Mouse (Mus musculus): ENCODE measurements around the gene Grik4. TPM values are rescaled to one million over a fixed set of nuclear protein-coding genes. Genes with fewer than 3 reads are reported as not detected.
A peak's percentile ranks its signal among the peaks of the same experiment; 100 is the strongest.

The Grik4 gene
- total RNA-seq, 2 experiments from 2014 or later: 0.05 TPM; not detected in 1

- no peak for DNase-seq
Observed at GRCm38 (mm10) chr9:42670619-42671018, 273.7 kb downstream of the Grik4 start.

DNA sequence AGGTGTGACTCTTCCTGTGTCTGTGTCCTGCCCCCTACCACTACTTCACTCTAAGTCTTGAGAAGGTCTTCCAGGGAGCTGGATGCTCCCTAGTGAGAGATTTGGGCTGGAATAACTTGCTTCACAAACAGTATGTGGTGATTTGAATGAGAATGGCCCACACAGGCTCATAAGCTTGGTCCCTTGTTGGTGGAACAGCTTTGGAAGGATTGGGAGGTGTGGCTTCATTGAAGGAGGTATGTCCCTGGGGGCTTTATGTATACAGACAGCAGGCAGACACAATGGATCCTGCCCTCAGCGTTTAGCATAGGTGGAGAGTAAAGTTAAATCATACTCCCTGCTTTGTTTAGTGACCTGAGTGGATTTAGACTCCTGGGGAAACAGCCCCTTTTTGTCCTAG, 282.8 kb downstream of the Grik4 start:
- no peak for DNase-seq

GRCm38 (mm10) chr9:42652756-42653155, 291.5 kb downstream of the Grik4 start:
- DNase-seq: peak; percentile 6 to 36

GRCm38 (mm10) chr9:42652309-42652708, 292.0 kb downstream of the Grik4 start:
- no peak for DNase-seq

- DNase-seq: no peak
Observed at GRCm38 (mm10) chr9:42649872-42650271, 294.4 kb downstream of the Grik4 start.

DNA sequence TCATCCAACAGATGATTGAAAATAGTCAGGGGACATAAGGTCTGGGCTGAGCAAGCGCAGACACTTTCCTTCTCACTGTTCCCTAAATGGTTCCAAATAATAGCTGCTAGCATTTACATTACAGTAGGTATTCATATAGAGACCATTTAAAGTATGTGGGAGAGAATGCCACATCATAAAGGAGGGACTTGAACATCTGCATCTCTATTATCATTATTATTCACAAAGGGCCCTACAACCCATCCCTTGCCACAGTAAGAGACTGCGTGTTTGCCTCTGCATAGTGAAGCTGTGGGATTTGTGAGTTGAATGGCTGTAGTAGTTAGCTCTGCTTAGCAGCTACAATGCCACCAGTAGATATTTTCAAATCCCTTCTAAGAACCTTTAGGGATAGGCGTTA, 296.2 kb downstream of the Grik4 start:
- DNase-seq: no peak

DNA sequence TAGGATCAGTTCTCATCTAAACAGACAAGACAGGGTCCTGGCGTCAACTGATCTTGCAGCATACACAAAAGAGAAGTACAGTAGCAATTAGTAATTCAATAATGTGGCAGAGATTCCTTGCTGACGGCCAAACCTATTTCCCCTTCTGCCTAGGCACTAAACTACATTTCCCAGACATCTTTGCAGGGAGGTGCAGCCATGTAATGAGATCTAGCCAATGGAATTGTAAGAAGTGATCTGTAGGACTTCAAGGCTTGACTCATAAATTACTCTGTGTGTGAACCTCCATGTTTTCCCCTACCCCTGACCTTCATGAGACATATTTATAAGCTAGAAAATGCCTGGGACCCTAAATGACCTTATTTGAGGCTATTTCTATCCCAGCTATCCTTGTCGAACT, 296.7 kb downstream of the Grik4 start:
- no peak for DNase-seq

GRCm38 (mm10) chr9:42646821-42647220, 297.5 kb downstream of the Grik4 start:
- DNase-seq: no peak

GRCm38 (mm10) chr9:42645161-42645560, 299.1 kb downstream of the Grik4 start:
- no peak for DNase-seq

DNA sequence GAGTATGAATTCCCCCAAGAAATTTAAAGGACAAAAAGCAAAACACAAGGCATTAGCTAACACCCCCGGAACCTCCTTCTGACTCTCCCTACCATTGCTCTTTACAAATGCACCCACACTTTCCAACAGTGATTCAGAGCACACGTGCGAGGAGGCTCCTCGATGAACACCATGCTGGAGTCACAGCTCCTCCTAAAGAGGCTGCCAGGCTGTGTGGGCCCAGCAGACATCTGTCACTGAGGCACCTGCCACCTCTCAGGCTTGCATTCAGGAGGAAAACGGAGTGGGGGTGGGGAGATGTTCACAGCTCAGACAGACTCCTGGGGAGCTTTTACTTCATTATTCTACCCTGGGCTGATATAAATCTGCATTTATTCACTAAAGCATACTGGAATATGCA, 301.5 kb downstream of the Grik4 start:
- DNase-seq: no peak

DNA sequence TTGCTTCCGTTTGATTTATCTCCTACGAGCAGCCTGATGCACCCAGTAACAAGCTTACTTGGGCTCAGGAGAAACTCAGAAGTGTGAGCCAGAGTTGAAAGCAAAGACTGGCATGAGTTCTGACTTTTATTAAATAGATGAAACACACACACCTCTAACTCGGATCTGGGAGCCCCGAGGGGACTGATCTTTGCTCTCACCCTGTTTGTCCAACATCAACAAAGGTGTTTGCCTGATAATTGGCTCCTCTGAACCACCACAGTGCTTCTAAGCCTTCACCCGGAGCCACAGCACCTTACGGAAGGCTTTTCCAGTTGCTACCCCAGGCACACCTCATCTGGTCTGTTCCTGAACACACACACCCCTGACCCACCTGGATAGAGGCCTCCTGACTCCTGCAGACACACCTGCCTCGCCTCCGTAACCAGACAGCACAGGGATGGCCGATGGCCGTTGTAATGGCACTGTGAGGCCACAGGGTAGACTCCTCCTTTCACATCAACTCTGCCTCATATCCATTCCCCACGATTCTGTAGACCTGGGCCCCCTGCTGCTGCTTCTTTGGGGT, 302.7 kb downstream of the Grik4 start:
- DNase-seq: no peak

GRCm38 (mm10) chr9:42636446-42636845, 307.8 kb downstream of the Grik4 start:
- no peak for DNase-seq

GRCm38 (mm10) chr9:42631479-42631878, 312.8 kb downstream of the Grik4 start:
- no peak for DNase-seq

- no peak for DNase-seq
Observed at GRCm38 (mm10) chr9:42627634-42628033, 316.7 kb downstream of the Grik4 start.

DNA sequence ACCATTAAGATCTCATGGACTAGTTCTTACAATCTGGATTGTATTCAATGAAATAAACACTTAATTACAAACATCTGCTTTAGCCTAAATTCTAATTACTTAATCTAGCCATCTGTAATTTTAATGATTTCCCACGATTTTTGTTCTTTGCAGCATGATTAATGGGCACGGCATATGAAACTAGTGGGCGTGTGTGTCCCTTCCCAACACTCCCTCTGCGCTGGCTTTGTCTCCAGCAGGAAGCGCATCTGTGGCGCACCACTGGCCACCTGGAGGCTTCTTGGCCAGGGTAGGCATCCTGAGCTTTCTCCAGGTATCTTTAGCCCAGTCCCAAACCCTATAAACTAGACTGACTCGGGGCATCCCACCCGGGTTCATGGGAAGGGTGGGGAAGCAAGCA, 317.1 kb downstream of the Grik4 start:
- DNase-seq: no peak

GRCm38 (mm10) chr9:42626226-42626775, 318.0 kb downstream of the Grik4 start:
- no peak for DNase-seq

DNA sequence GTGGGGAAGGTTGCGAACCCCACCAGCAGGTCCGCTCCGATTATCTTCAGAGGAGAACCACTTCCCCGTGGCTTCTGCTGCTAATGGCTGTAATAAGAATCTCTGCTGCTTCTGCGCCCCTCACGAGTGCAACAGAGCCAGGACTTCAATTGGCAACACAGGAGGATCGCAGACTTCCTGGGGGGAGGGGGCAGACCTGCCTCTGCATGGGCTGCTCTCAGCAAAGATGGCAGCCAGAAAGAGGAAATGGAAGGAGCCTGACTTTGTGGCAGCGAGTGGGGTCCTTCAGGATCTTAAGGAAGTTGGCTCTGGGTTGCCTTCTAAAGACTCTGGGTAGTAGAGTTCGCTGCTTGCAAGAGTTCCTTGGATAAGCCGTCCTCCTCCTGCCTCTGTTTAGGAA, 329.9 kb downstream of the Grik4 start:
- DNase-seq: no peak

GRCm38 (mm10) chr9:42613827-42614226, 330.5 kb downstream of the Grik4 start:
- DNase-seq: no peak

DNA sequence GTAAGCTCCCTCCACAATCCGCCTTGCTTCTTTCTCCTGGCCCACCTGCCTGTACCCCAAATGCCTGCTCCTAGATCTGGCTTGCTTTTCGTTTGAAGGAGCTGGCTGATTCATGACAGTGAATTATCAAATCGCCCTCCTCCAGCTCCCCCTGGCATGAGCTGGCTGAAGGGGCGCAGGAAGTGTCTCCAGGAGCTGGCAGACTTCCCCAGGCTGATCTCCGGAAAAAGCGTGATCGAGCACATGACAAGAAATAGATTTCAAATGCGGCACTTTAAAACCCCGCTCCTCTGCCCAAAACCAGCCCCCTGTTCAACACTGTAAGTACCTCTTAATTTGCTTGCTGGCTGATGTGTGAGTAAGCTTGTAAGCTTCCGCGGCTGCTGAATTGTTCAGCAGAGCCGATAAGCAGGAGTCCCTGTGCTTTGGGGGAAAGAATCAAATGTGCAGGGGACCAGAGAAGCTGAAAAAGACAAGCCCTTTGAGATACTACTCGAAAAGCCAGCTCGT, 331.8 kb downstream of the Grik4 start:
- DNase-seq: no peak

GRCm38 (mm10) chr9:42601445-42601844, 342.8 kb downstream of the Grik4 start:
- no peak for DNase-seq

DNA sequence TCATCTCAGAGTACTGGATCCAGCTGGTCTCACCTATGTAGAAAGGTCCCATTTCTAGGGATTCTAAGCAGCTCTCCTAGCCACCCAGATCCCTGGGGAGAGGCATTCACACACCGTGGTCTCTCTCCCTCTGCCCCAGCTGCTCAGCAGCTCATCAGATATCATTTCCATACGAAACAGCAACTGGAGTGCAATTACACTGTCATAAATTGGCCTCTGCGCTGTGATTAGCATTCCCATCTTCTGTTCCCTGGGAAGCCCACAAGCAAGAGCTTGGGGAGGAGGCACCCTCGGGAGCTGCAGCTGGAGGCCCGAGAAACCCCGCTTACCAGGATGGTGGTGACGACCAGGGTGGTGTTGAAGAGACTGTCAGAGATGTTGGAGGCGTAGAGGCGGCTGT, 346.8 kb downstream of the Grik4 start:
- no peak for DNase-seq

- no peak for DNase-seq
Observed at GRCm38 (mm10) chr9:42578511-42578910, 365.8 kb downstream of the Grik4 start.

DNA sequence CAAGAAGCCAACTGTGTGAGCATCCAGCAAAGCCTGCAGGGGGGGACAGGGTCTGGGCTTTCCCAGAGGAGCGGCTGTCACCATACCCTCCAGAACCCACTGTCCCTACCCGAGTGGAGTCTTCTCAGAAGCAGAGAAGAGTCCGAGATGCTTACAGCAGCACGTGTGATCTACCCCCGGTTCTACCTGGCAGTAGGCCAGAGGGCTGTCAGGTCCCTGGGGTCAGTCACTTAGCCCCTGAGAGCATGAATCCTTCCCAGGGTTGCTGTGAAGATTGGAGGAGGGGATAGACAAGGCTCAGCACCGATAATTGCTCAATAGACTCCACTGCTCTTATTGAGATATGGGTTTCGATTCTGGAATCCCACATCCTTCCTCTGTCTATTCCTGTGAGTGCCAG, 366.2 kb downstream of the Grik4 start:
- DNase-seq: no peak

- no peak for DNase-seq
Observed at GRCm38 (mm10) chr9:42573616-42574350, 370.5 kb downstream of the Grik4 start.
